Mouse (Mus musculus): Measurements from ENCODE around the gene Knstrn.

DNA sequence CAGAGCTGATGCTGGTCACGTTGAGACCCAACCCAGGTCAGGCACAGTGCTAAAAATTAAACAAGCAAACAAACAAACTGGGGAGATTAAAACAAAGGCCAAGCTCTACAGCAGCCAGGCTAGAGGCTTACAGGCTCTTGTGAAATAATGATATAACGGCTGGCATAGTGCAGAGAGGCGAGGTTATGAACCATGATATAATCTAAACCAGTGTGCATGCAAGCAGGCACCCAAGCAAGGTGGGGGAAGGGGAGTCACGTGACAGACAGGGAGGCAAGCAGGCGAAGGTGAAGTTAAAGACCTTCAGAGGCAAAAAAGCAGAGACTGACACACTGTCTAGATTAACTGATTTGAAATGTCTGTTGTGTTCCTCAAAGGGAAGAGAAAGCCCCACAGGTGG is 30.7 kb upstream of the Knstrn start:
- TF ChIP-seq CTCF (IDR thresholded peaks at IDR 0.05; ENCODE audit: control insufficient read depth, insufficient read depth, low read length) (no peak), POLR2A (IDR thresholded peaks at IDR 0.05; ENCODE audit: borderline replicate concordance, control insufficient read depth, low read depth, low read length) (no peak)
